Mouse (Mus musculus): Measurements from ENCODE around the gene Gm732. TPM values are rescaled to one million over a fixed set of nuclear protein-coding genes. Genes with fewer than 3 reads are reported as not detected.

Gene Gm732
- not detected for total RNA-seq (2021)
- long read RNA-seq = 0 reads

DNA sequence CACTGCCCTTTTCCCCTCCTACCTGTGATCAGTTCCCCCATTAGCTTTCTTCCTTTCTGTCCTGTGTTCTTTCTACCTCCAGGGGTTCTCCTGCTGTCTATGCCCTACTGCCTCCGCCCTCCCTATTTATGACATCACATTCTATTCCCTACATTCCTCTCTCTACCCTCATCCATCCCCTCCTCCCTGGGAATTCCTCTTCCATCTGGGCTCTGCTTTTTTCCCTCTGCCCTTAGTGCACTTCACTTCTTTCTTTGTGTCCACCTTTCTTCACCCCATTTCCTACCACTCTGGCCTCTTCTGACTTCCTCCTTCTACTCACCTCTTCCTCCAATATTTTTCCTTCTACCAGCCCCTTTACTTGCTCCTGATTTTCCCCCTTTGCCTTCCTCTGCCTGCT, at the start of gene Gm732:
Gene Gm732 (minus strand): TSS at position 101 of the 400 bp plus-strand sequence.
- no peak for DNase-seq (ENCODE audit: low spot score in 2 of 2)

Other genes starting within 250 kb of the Gm732 start
- gene Tent5d, start 155.9 kb downstream of the Gm732 start, total RNA-seq (2021) = not detected
- 10 to 100 TPM; 32.0 to 38.0 TPM for gene 2610002M06Rik, start 132.1 kb downstream of the Gm732 start, total RNA-seq (2021)

All from layer of hippocampus, postnatal 10 days (tissue).